Mouse (Mus musculus) stomach, embryonic 15.5 days (tissue): ENCODE measurements around the gene Phrf1. TPM values are rescaled to one million over a fixed set of nuclear protein-coding genes. Genes with fewer than 3 reads are reported as not detected.

Experiments used
- ATAC-seq: fragments of 200-750 bp; cut with Nextera tagmentation; 2 replicates; pipeline ENCODE4 v1.8.0; 2017; ENCODE audit warnings: low read depth, moderate number of reproducible peaks, moderate TSS enrichment; ENCODE audit not compliant: insufficient read depth, low FRiP score
- H3K27ac ChIP-seq: fragments of 300-500 bp; sonication (generic); 2 replicates; pipeline ENCODE4 v1.5.1; 2015; ENCODE audit warnings: mild to moderate bottlenecking, inconsistent platforms
- H3K27me3 ChIP-seq: fragments of 300-500 bp; sonication (generic); replicated peaks from 2 replicates; pipeline ENCODE4 v1.6.1; 2015; ENCODE audit warnings: inconsistent platforms
- H3K36me3 ChIP-seq: fragments of 300-500 bp; sonication (generic); 2 replicates; pipeline ENCODE4 v1.6.1; 2015; ENCODE audit warnings: inconsistent platforms
- H3K4me1 ChIP-seq: fragments of 300-500 bp; sonication (generic); 2 replicates; pipeline ENCODE4 v1.6.1; 2015; ENCODE audit warnings: inconsistent platforms
- H3K4me2 ChIP-seq: fragments of 300-500 bp; sonication (generic); 2 replicates; pipeline ENCODE4 v1.6.1; 2015; ENCODE audit warnings: mild to moderate bottlenecking, inconsistent platforms
- H3K4me3 ChIP-seq: fragments of 300-500 bp; sonication (generic); replicated peaks from 2 replicates; pipeline ENCODE4 v1.5.1; 2015; ENCODE audit warnings: inconsistent platforms
- H3K9ac ChIP-seq: fragments of 300-500 bp; sonication (generic); 2 replicates; pipeline ENCODE4 v1.6.1; 2015; ENCODE audit warnings: inconsistent platforms
- H3K9me3 ChIP-seq: fragments of 300-500 bp; sonication (generic); 2 replicates; pipeline ENCODE4 v1.6.1; 2016; ENCODE audit warnings: inconsistent platforms
- WGBS: fragments of 180-500 bp; shearing (Covaris S2); methylation state at CpG from one replicate; pipeline ENCODE4 v1.1.7; 2015; 5-methylcytosine and 5-hydroxymethylcytosine counted together
- polyA plus RNA-seq: library from polyadenylated mRNA; unstranded; fragments of >200 nt; fragmentation: Nextera tagmentation; extraction: Ambion mirVana; gene quantifications from 2 replicates; pipeline ENCODE4 v1.2.1, GENCODE M21; 2015

The Phrf1 gene
- polyA plus RNA-seq, 1 experiment from 2014 or later, result 58.8 TPM

GRCm38 (mm10) chr7:141214310-141214709, 14.3 kb upstream of the Phrf1 start:
- H3K36me3 ChIP-seq, result no peaks in the 10 kb centered on the region
- no peak for ATAC-seq
- peak overlapping the region; percentile 96; the same call in 1 of the 2 replicates for H3K4me2 ChIP-seq
- peaks cover 45% of the 10 kb centered on the region for H3K4me1 ChIP-seq
- 62% methylated on average over 3 of the region's 3 CpGs for WGBS
- no peak overlapping the region for H3K4me3 ChIP-seq
- H3K9me3 ChIP-seq, result no peaks in the 10 kb centered on the region
- no peaks in the 10 kb centered on the region for H3K27me3 ChIP-seq
- H3K27ac ChIP-seq, result peak overlapping the region; percentile 97
- H3K9ac ChIP-seq, result no peak overlapping the region

GRCm38 (mm10) chr7:141215101-141215879, 13.3 kb upstream of the Phrf1 start, which contains the start of gene Rassf7:
Rassf7 (plus strand) TSS chr7:141215860.
- under 1% methylated on average over 41 of the region's 41 CpGs for WGBS
- H3K27ac ChIP-seq, result peak within 1 kb of the TSS; percentile 97
- peak; percentile 92 for ATAC-seq
- H3K4me2 ChIP-seq, result peak within 1 kb of the TSS; percentile 96
- H3K27me3 ChIP-seq, result no peaks in the 10 kb centered on the region
- no peaks in the 10 kb centered on the region for H3K9me3 ChIP-seq
- H3K9ac ChIP-seq, result peak within 1 kb of the TSS; percentile 61
- peak within 1 kb of the TSS; percentile 71 for H3K4me3 ChIP-seq
- H3K36me3 ChIP-seq, result no peaks in the 10 kb centered on the region
- H3K4me1 ChIP-seq, result peaks cover 50% of the 10 kb centered on the region

- peaks cover 59% of the 10 kb centered on the region for H3K4me1 ChIP-seq
- peak overlapping the region; percentile 61 for H3K9ac ChIP-seq
- H3K4me2 ChIP-seq, result peak overlapping the region; percentile 96
- H3K9me3 ChIP-seq, result no peaks in the 10 kb centered on the region
- H3K27me3 ChIP-seq, result no peaks in the 10 kb centered on the region
- WGBS, result under 1% methylated on average over 42 of the region's 42 CpGs
- H3K36me3 ChIP-seq, result no peaks in the 10 kb centered on the region
- H3K4me3 ChIP-seq, result peak overlapping the region; percentile 71
- peak; percentile 59 for ATAC-seq
- H3K27ac ChIP-seq, result peak overlapping the region; percentile 97
Measured at GRCm38 (mm10) chr7:141215880-141216733, 12.5 kb upstream of the Phrf1 start.

GRCm38 (mm10) chr7:141216894-141217293, 11.7 kb upstream of the Phrf1 start:
- ATAC-seq, result no peak
- Histone ChIP-seq H3K4me1 (peaks cover 59% of the 10 kb centered on the region), H3K27ac (peak overlapping the region; percentile 97), H3K4me2 (peak overlapping the region; percentile 96), H3K36me3 (no peaks in the 10 kb centered on the region), H3K4me3 (peak overlapping the region; percentile 71), H3K9ac (peak overlapping the region; percentile 61; the same call in 1 of the 2 replicates), H3K9me3 (no peaks in the 10 kb centered on the region), H3K27me3 (no peaks in the 10 kb centered on the region)
- WGBS, result 72% methylated on average over 11 of the region's 11 CpGs

- ATAC-seq, result no peak
- peak overlapping the region; percentile 96 for H3K4me2 ChIP-seq
- H3K9me3 ChIP-seq, result no peaks in the 10 kb centered on the region
- H3K4me1 ChIP-seq, result peaks cover 65% of the 10 kb centered on the region
- H3K9ac ChIP-seq, result peak overlapping the region; percentile 61; the same call in 1 of the 2 replicates
- H3K27me3 ChIP-seq, result no peaks in the 10 kb centered on the region
- H3K4me3 ChIP-seq, result peak overlapping the region; percentile 71
- peak overlapping the region; percentile 54; the same call in 1 of the 2 replicates for H3K27ac ChIP-seq
- 82% methylated on average over 17 of the region's 17 CpGs for WGBS
- no peaks in the 10 kb centered on the region for H3K36me3 ChIP-seq
Measured at GRCm38 (mm10) chr7:141217343-141218013, 11.1 kb upstream of the Phrf1 start.

- Histone ChIP-seq H3K27ac (peak overlapping the region; percentile 54), H3K27me3 (no peaks in the 10 kb centered on the region), H3K9ac (no peak overlapping the region), H3K4me1 (peaks cover 69% of the 10 kb centered on the region), H3K4me2 (peak overlapping the region; percentile 96), H3K4me3 (peak overlapping the region; percentile 71; the same call in 1 of the 2 replicates), H3K9me3 (no peaks in the 10 kb centered on the region), H3K36me3 (no peaks in the 10 kb centered on the region)
- no peak for ATAC-seq
- WGBS, result 58% methylated on average over 3 of the region's 3 CpGs
Measured at GRCm38 (mm10) chr7:141218141-141218540, 10.4 kb upstream of the Phrf1 start.

- Histone ChIP-seq H3K27me3 (no peaks in the 10 kb centered on the region), H3K4me3 (no peak overlapping the region), H3K9me3 (no peaks in the 10 kb centered on the region), H3K9ac (no peak overlapping the region), H3K4me1 (peaks cover 69% of the 10 kb centered on the region), H3K4me2 (peak overlapping the region; percentile 19; the same call in 1 of the 2 replicates), H3K36me3 (no peaks in the 10 kb centered on the region), H3K27ac (peak overlapping the region; percentile 54)
- ATAC-seq, result no peak
- WGBS, result 80% methylated on average over 5 of the region's 5 CpGs
Measured at GRCm38 (mm10) chr7:141218557-141219133, 9.9 kb upstream of the Phrf1 start.

GRCm38 (mm10) chr7:141219558-141220099, 9.0 kb upstream of the Phrf1 start:
- H3K27ac ChIP-seq, result peak overlapping the region; percentile 40; the same call in 1 of the 2 replicates
- H3K27me3 ChIP-seq, result no peaks in the 10 kb centered on the region
- H3K9ac ChIP-seq, result no peak overlapping the region
- peak overlapping the region; percentile 83; the same call in 1 of the 2 replicates for H3K4me2 ChIP-seq
- no peaks in the 10 kb centered on the region for H3K36me3 ChIP-seq
- no peaks in the 10 kb centered on the region for H3K9me3 ChIP-seq
- ATAC-seq, result no peak
- peaks cover 65% of the 10 kb centered on the region for H3K4me1 ChIP-seq
- WGBS, result 83% methylated on average over 1 of the region's 1 CpGs
- no peak overlapping the region for H3K4me3 ChIP-seq

GRCm38 (mm10) chr7:141220377-141220776, 8.2 kb upstream of the Phrf1 start:
- H3K36me3 ChIP-seq, result no peaks in the 10 kb centered on the region
- no peaks in the 10 kb centered on the region for H3K9me3 ChIP-seq
- peak overlapping the region; percentile 83 for H3K4me2 ChIP-seq
- peaks cover 59% of the 10 kb centered on the region for H3K4me1 ChIP-seq
- no peak overlapping the region for H3K9ac ChIP-seq
- WGBS, result 81% methylated on average over 1 of the region's 1 CpGs
- H3K4me3 ChIP-seq, result peak overlapping the region; percentile 62; the same call in 1 of the 2 replicates
- H3K27me3 ChIP-seq, result no peaks in the 10 kb centered on the region
- no peak for ATAC-seq
- peak overlapping the region; percentile 85 for H3K27ac ChIP-seq

DNA sequence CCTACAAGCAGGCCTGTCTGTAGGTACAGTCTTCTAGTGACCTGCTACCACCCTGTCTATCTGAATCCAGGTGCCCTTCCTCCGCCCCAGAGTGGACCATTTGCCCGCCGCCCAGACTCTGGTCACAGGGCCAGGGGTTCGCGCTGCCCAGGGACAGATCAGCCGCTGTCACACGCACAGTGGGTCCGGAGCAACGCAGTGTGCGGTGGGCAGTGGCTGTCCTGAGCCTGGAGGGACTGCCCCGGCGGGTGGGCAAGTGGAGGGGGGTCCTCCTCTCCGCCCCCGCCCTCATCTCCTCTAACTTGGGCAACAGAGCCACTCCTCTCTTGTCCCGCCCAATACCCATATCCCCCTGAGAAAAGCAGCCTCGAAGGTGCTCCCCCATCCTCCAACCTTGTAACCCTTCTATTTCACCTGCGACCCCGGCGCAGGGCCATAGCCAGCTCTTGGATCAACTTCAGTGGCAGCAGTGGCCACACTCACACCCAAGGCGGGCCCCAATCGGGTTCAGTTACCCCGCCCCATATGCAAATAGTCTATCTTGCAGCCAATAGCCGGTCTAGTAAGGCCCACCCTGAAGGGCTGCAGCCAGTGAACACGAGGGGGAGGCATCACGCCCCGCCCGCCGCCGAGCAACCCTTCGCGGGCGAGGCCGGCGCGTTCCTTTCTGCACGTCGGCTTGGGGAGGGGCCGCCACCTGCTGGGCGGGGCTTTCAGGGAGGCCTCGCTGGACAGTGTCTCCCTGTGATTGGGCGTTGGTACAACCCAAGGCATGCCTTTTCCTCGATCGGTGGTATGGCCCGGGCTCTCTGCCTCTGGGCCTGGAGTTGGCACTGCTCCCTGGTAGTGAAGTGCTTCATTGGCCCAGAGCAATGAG, 7.1 kb upstream of the Phrf1 start:
- Histone ChIP-seq H3K9me3 (no peaks in the 10 kb centered on the region), H3K4me1 (peaks cover 51% of the 10 kb centered on the region), H3K9ac (peak overlapping the region; percentile 84), H3K4me2 (peak overlapping the region; percentile 83), H3K36me3 (no peaks in the 10 kb centered on the region), H3K27me3 (no peaks in the 10 kb centered on the region), H3K4me3 (peak overlapping the region; percentile 62), H3K27ac (peak overlapping the region; percentile 93)
- 4% methylated on average over 44 of the region's 44 CpGs for WGBS
- ATAC-seq, result peak; percentile 97
